Mouse (Mus musculus) C2C12 (cell line): Measurements from ENCODE around the gene Tspo. TPM values are rescaled to one million over a fixed set of nuclear protein-coding genes. Genes with fewer than 3 reads are reported as not detected.
A peak's percentile ranks its signal among the peaks of the same experiment; 100 is the strongest.

Experiments
- H3K27me3 ChIP-seq: one replicate; pipeline ENCODE4 v1.6.1; 2011; ENCODE audit not compliant: control insufficient read depth, insufficient read depth, insufficient read length
- H3K36me3 ChIP-seq: one replicate; pipeline ENCODE4 v1.6.1; 2011; ENCODE audit not compliant: control insufficient read depth, insufficient read depth
- H3K4me3 ChIP-seq: one replicate; pipeline ENCODE4 v1.5.1; 2011; ENCODE audit warnings: mild to moderate bottlenecking, control low read depth; ENCODE audit not compliant: poor library complexity, insufficient read depth, severe bottlenecking
- H3K79me2 ChIP-seq: one replicate; pipeline ENCODE4 v1.6.1; 2011; ENCODE audit not compliant: control insufficient read depth, insufficient read depth
- H3K79me3 ChIP-seq: one replicate; pipeline ENCODE4 v1.6.1; 2011; ENCODE audit warnings: low read depth, control low read depth
- H3ac ChIP-seq: one replicate; pipeline ENCODE3; 2011; ENCODE audit warnings: low read depth; ENCODE audit not compliant: control insufficient read depth, insufficient read length
- CEBPB ChIP-seq: IDR thresholded peaks from one replicate; pipeline ENCODE4 v1.6.1; 2011; ENCODE audit warnings: low read depth, mild to moderate bottlenecking, control low read depth, moderate library complexity
- CTCF ChIP-seq: IDR thresholded peaks from one replicate; pipeline ENCODE4 v1.5.1; 2011; ENCODE audit not compliant: control insufficient read depth, insufficient read depth, insufficient read length
- FOSL1 ChIP-seq: IDR thresholded peaks from one replicate; pipeline ENCODE4 v1.8.0; 2011; ENCODE audit warnings: mild to moderate bottlenecking, low read length; ENCODE audit not compliant: poor library complexity, insufficient read depth, severe bottlenecking
- MAX ChIP-seq: IDR thresholded peaks from one replicate; pipeline ENCODE4 v1.6.1; 2011; ENCODE audit warnings: mild to moderate bottlenecking, control low read depth
- MYOD1 ChIP-seq: IDR thresholded peaks from one replicate; pipeline ENCODE4 v1.6.1; 2011; ENCODE audit warnings: low read depth; ENCODE audit not compliant: control insufficient read depth, insufficient read length
- MYOG ChIP-seq: IDR thresholded peaks from one replicate; pipeline ENCODE4 v1.6.1; 2011; ENCODE audit not compliant: control insufficient read depth, insufficient read length; ENCODE audit errors: extremely low read depth
- USF1 ChIP-seq: IDR thresholded peaks from one replicate; pipeline ENCODE4 v1.6.1; 2011; ENCODE audit warnings: low read depth, mild to moderate bottlenecking, control low read depth, moderate library complexity
- polyA plus RNA-seq: library from polyadenylated mRNA; unstranded; fragments of >200 nt; fragmentation: generic; extraction: Trizol; gene quantifications from one replicate; pipeline ENCODE4 v1.2.1, GENCODE M21; 2012; ENCODE audit warnings: missing spikeins

Tspo gene
- polyA plus RNA-seq, 1 experiment, result 693 TPM

DNA sequence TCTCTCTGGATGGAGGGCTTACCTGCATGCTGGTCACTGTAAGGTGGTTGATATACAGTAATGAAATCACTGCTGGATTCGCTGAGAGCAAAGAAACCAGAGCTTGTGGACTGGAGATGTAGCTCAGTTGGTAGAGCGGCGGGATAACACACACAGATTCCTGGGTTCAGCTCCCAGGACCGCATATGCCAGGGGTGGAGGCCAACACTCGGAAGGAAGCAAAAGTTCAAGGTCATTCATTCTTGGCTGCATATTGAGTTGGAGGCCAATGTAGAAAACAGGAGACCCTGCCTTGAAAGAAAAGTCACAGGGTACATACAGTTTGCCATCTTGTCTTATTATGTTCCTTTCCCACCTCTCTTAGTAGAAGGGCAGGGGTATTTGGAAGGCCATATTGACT lies 33.6 kb upstream of the Tspo start:
- TF ChIP-seq MYOD1 (no peak), USF1 (no peak), CTCF (no peak), MYOG (no peak), FOSL1 (no peak), MAX (no peak), CEBPB (no peak)
- no peak overlapping the region for H3K4me3 ChIP-seq
- no peak overlapping the region for H3ac ChIP-seq
- H3K36me3 ChIP-seq, result no peaks in the 10 kb centered on the region
- peaks cover 18% of the 10 kb centered on the region for H3K27me3 ChIP-seq
- H3K79me3 ChIP-seq, result no peaks in the 10 kb centered on the region
- no peaks in the 10 kb centered on the region for H3K79me2 ChIP-seq

DNA sequence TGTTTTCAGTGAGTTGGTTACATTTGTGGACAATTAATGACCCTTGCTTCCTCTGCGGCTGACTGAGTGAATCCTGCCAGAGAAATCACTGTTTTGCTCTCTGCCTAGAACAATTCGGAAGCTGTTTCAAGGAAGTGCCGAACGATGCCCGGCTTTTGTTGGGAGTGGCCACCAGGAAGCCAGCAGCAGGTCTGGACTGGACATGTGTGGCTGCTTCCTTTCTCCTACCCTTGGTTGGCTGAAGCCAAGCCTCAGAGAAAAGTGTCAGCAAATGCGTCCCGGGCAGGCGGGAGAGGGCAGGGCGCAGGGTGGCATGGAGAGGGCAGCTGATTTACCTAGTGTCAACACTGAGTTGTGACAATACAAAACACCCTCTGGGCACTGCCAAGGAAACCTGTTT lies 33.2 kb upstream of the Tspo start:
- TF ChIP-seq CEBPB (no peak), MYOD1 (no peak), MAX (no peak), MYOG (no peak), FOSL1 (no peak), USF1 (no peak), CTCF (no peak)
- Histone ChIP-seq H3K79me2 (no peaks in the 10 kb centered on the region), H3K27me3 (peaks cover 18% of the 10 kb centered on the region)

DNA sequence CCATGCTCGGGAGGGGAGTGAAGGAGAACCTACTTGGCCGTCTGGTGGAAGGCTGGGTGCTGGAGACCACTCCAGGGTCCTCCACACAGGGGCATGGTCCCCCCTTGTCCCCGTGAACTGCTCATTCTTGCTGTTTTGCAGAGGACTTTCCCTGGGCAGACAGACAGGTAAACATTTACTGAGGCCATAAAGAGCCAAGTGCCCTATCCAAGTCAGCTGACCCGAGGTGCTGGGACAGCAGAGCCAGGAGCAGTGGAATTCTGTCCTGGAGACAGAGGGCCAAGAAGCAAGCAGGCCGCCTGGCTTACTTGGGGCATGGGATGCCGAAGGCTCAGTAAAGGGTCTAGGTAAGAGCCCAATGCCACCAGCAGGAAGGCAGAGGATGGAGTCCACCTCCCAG lies 32.7 kb upstream of the Tspo start:
- peaks cover 18% of the 10 kb centered on the region for H3K27me3 ChIP-seq
- no peak for TF ChIP-seq MYOD1
- no peak for TF ChIP-seq FOSL1
- TF ChIP-seq CEBPB, result no peak
- no peak for TF ChIP-seq MYOG
- TF ChIP-seq USF1, result no peak
- no peak for TF ChIP-seq CTCF
- no peak for TF ChIP-seq MAX
- no peaks in the 10 kb centered on the region for H3K79me3 ChIP-seq
- no peaks in the 10 kb centered on the region for H3K36me3 ChIP-seq
- H3ac ChIP-seq, result no peak overlapping the region
- H3K4me3 ChIP-seq, result no peak overlapping the region
- no peaks in the 10 kb centered on the region for H3K79me2 ChIP-seq

More for the DNA sequence above, 33.2 kb upstream of the Tspo start:
- no peak overlapping the region for H3K4me3 ChIP-seq
- H3ac ChIP-seq, result no peak overlapping the region
- no peaks in the 10 kb centered on the region for H3K79me3 ChIP-seq
- H3K36me3 ChIP-seq, result no peaks in the 10 kb centered on the region

DNA sequence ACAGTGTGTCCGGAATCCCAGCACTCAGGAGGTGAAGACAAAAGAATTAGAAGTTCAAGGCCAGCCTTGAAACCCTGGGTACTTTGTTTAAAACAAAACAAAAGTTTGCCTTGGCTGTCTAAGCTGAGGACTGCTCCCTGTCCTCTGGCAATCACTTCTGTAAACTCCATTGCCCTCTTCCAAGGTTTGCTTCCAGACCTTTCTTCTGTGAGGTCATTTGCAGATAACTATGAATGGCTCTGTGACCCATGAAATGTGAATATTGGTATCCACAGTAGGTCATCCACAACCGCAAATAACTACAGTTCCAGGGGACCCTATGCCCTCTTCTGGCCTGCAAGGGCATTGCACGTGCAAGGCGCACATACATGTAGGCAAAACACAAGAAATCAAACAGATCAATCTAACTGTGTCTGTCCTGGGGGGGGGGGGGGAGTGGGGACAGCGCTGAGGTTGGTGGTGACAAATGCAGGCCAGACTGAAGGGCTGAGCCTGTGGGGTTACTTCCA lies 31.4 kb upstream of the Tspo start:
- H3K27me3 ChIP-seq, result peaks cover 18% of the 10 kb centered on the region
- H3ac ChIP-seq, result no peak overlapping the region
- no peaks in the 10 kb centered on the region for H3K79me2 ChIP-seq
- no peaks in the 10 kb centered on the region for H3K79me3 ChIP-seq
- H3K4me3 ChIP-seq, result no peak overlapping the region
- H3K36me3 ChIP-seq, result no peaks in the 10 kb centered on the region
- no peak for TF ChIP-seq MAX
- peak; percentile 2 for TF ChIP-seq CTCF

DNA sequence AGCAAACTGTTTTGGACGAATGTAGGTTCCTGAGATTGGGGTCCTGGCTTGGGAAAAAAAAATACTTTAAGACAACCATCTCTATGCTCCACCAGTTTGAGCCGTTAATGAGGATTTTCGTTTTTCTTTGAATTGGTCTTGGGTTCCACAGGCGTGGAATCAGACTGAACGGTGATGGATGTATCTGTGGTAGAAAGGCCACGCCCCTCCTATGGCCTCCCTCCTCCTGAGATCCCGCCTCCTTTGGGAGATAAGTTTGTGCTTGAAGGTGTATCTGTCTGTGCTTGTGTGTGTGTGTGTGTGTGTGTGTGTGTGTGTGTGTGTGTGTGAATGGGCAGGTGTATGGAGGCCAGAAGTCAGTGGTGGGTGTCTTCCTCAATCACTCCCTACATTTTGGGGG lies 30.8 kb upstream of the Tspo start:
- Histone ChIP-seq H3ac (no peak overlapping the region), H3K79me2 (no peaks in the 10 kb centered on the region), H3K36me3 (no peaks in the 10 kb centered on the region), H3K27me3 (peaks cover 12% of the 10 kb centered on the region), H3K79me3 (no peaks in the 10 kb centered on the region), H3K4me3 (no peak overlapping the region)
- TF ChIP-seq CTCF, result no peak
- TF ChIP-seq USF1, result no peak

DNA sequence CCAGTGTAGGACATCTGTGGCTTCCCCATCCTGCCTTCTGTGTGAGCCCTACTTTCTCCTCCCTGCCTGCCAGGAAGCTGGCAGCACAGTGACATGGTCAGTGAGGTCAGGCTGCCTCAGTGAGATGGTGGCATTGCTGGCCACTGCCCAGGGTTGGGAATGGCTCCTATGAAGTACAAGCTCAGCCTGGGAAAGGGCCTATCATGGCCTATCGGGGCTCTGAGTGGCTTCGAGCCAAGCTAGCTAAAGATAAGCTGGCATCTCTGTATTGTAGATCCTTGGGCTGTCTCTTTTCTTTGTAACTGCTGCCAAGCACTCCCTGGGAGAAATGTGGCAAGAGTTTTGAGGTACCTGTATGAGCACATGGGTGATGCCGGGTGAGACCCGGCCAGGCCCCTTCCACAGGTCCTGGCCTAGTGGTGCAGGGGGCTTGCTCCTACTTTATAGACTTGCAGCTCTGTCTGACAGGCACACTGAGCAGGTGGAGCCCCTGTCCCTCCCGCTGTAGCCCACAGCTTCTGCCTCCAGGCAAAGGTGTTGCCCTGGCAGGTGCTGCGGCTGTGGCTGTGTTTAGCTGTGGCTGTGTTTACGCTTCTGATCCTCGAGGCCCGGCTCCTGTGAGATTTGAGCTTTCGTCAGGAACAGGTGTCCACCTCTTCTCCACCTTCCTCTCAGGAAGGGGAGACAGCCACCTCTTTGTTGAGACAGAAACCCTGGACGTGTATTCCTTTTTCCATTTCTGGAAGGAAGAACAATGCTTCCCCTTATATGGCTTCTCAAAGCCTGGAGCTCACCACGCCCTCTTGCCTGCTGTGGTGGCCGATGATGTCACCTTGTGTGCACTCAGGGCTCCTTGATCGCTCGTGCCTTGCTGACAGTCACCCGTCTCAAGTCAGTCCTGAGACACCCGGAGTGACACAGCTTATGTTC lies 28.2 kb upstream of the Tspo start:
- TF ChIP-seq FOSL1 (no peak), CTCF (no peak), MAX (no peak), MYOG (no peak), CEBPB (no peak), USF1 (no peak), MYOD1 (no peak)
- H3K27me3 ChIP-seq, result peaks cover 7% of the 10 kb centered on the region
- no peak overlapping the region for H3ac ChIP-seq
- H3K36me3 ChIP-seq, result no peaks in the 10 kb centered on the region
- no peaks in the 10 kb centered on the region for H3K79me2 ChIP-seq
- H3K4me3 ChIP-seq, result no peak overlapping the region
- H3K79me3 ChIP-seq, result no peaks in the 10 kb centered on the region
